In the genomic region with DNA sequence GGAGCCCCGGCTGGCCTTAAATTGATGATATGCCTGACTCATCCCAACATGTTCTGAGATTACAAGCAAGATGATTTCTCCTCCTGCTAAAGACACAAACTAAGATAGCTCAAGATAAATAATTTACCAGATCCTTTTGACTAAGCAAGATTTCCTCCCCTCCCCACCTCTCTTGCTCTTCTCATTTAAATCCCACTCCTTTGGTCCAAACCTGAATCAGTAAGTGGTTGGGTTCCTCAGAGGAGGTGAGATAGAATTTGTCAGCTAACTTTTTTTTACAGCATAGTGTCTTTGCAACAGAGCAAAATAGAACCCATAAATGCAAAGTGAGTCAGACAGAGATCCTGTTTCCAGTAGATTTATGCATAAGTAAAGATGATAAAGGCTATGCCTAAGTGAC, we compare ENCODE assay signal across 25 mouse cellular contexts.
"Had no signal": no experiment of that assay in that cellular context is flagged by ENCODE, and none has a peak within 500 bp of the region (broad histone marks: within the 10 kb centered on the region; RNA-seq: fewer than 3 reads in every experiment).

No protein-coding gene starts in this region.

- DNase-seq: gastrocnemius, adult 2 months; gastrocnemius, postnatal 10 days; gastrocnemius, postnatal 25 days; heart, adult 2 months; heart, postnatal 14 days; heart, postnatal 4 days; kidney, adult 18-20 months; kidney, adult 8-10 months; kidney, postnatal 10 days; kidney, postnatal 25 days; kidney, postnatal 4 days; liver; liver, embryonic 13.5 days had no signal

- H3K27me3 ChIP-seq: heart, embryonic 13.5 days; heart, embryonic 15.5 days; hindbrain, embryonic 12.5 days; intestine, embryonic 15.5 days; limb, embryonic 12.5 days; liver, embryonic 13.5 days had no signal

- H3K4me3 ChIP-seq: gastrocnemius, adult 2 months; heart, adult 2 months; heart, embryonic 13.5 days; heart, embryonic 15.5 days; hindbrain, embryonic 10.5 days; hindbrain, embryonic 12.5 days; intestine, embryonic 15.5 days; layer of hippocampus, adult 2 months; limb, embryonic 10.5 days; limb, embryonic 12.5 days; liver, embryonic 13.5 days; liver, embryonic 15.5 days had no signal

- ATAC-seq: hindbrain, embryonic 16.5 days; inflammation-experienced regulatory T-cells, adult 6 months; intestine, embryonic 15.5 days; intestine, postnatal 0 days had no signal

- H3K36me3 ChIP-seq: heart, embryonic 13.5 days; heart, embryonic 15.5 days; hindbrain, embryonic 10.5 days; hindbrain, embryonic 12.5 days; intestine, embryonic 15.5 days; limb, embryonic 10.5 days; limb, embryonic 12.5 days; liver, embryonic 13.5 days; liver, embryonic 15.5 days had no signal
